Mouse (Mus musculus): ENCODE measurements around the gene Plek2. TPM values are rescaled to one million over a fixed set of nuclear protein-coding genes. Genes with fewer than 3 reads are reported as not detected.
A peak's percentile ranks its signal among the peaks of the same experiment; 100 is the strongest.

Gene Plek2
- polyA plus RNA-seq, 1 experiment from 2014 or later: 42.6 TPM

- no peaks in the 10 kb centered on the region for H3K27me3 ChIP-seq (ENCODE audit: control insufficient read depth, insufficient read depth, low read length)
- WGBS: 76% methylated on average over 2 of the region's 2 CpGs
- TF ChIP-seq CTCF (IDR thresholded peaks at IDR 0.05; ENCODE audit: low read depth): no peak
- TF ChIP-seq EP300 (optimal IDR thresholded peaks at IDR 0.05): no peak
- DNase-seq (ENCODE audit: low spot score) (peak; percentile 16), ATAC-seq (ENCODE audit: low FRiP score, low TSS enrichment) (0 out of 2 replicates have a peak, but pooled peaks have one; percentile 47)
- H3K4me2 ChIP-seq (replicated peaks; ENCODE audit: low read depth): no peak overlapping the region
- no peak overlapping the region for H3K4me3 ChIP-seq (ENCODE audit: low read depth, low read length)
- H3K9ac ChIP-seq (ENCODE audit: low read length): no peak overlapping the region
- no peaks in the 10 kb centered on the region; the same call in 1 of the 2 replicates for H3K36me3 ChIP-seq (ENCODE audit: control insufficient read depth, insufficient read depth, low read length)
- no peaks in the 10 kb centered on the region for H3K4me1 ChIP-seq (replicated peaks; ENCODE audit: control insufficient read depth, insufficient read depth)
- H3K27ac ChIP-seq (replicated peaks): no peak overlapping the region
- no peaks in the 10 kb centered on the region for H3K9me3 ChIP-seq (ENCODE audit: control insufficient read depth, low read length)
Observed at GRCm38 (mm10) chr12:78891149-78891548, 15.6 kb downstream of the Plek2 start.

DNA sequence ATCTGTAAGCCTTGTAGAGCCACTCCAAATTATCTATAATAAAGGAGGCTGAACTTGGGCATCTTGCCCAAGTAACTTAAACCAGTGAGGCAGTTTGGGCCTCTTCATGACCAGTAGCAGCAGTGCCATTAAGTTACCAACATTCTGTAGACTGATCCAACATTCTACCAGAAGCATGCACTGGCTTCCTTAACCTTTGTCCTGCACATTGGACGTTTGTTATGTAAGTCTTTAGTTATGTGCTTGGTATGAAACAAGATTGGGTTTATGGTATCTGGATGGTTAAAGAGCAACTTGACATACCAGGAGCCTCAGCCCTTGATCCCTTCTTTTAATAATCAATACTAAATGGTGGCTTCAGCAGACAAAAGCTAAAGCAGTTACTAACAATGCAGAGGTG lies 16.7 kb downstream of the Plek2 start:
- no peaks in the 10 kb centered on the region; the same call in 1 of the 2 replicates for H3K36me3 ChIP-seq (ENCODE audit: control insufficient read depth, insufficient read depth, low read length)
- no peak overlapping the region for H3K4me2 ChIP-seq (replicated peaks; ENCODE audit: low read depth)
- TF ChIP-seq EP300 (optimal IDR thresholded peaks at IDR 0.05): no peak
- TF ChIP-seq CTCF (IDR thresholded peaks at IDR 0.05; ENCODE audit: low read depth): no peak
- no peak overlapping the region for H3K27ac ChIP-seq (replicated peaks)
- H3K27me3 ChIP-seq (ENCODE audit: control insufficient read depth, insufficient read depth, low read length): no peaks in the 10 kb centered on the region
- H3K9ac ChIP-seq (ENCODE audit: low read length): no peak overlapping the region
- H3K4me1 ChIP-seq (replicated peaks; ENCODE audit: control insufficient read depth, insufficient read depth): no peaks in the 10 kb centered on the region
- 42% methylated on average over 1 of the region's 1 CpGs for WGBS
- ATAC-seq (ENCODE audit: low FRiP score, low TSS enrichment) (no peak), DNase-seq (ENCODE audit: low spot score) (no peak)
- H3K4me3 ChIP-seq (ENCODE audit: low read depth, low read length): no peak overlapping the region
- no peaks in the 10 kb centered on the region for H3K9me3 ChIP-seq (ENCODE audit: control insufficient read depth, low read length)

DNA sequence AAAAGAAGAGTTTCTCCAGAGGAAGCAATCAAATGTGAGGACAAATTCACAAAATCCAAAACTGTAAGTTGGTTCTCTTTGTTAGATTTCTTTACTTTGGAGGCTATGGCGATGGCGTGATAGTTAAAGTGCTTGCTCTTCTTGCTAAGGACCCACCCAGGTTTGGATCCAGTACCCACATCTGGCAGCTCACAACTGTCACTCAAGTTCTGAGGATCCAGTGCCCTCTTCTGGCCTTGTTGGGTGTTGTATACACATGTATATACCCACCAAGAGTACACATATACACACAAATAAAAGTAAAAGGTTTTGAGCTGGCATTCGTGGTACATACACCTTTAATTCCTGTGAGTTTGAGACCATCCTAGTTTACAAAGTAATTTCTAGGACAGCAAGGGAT lies 32.2 kb downstream of the Plek2 start:
- ATAC-seq (ENCODE audit: low FRiP score, low TSS enrichment) (no peak), DNase-seq (ENCODE audit: low spot score) (no peak)
- H3K36me3 ChIP-seq (ENCODE audit: control insufficient read depth, insufficient read depth, low read length): peaks cover 17% of the 10 kb centered on the region; the same call in 1 of the 2 replicates
- H3K4me2 ChIP-seq (replicated peaks; ENCODE audit: low read depth): no peak overlapping the region
- H3K27me3 ChIP-seq (ENCODE audit: control insufficient read depth, insufficient read depth, low read length): no peaks in the 10 kb centered on the region
- TF ChIP-seq EP300 (optimal IDR thresholded peaks at IDR 0.05) (no peak), CTCF (IDR thresholded peaks at IDR 0.05; ENCODE audit: low read depth) (peak; percentile 32)
- WGBS: 95% methylated on average over 3 of the region's 3 CpGs
- H3K27ac ChIP-seq (replicated peaks): no peak overlapping the region
- no peaks in the 10 kb centered on the region for H3K9me3 ChIP-seq (ENCODE audit: control insufficient read depth, low read length)
- H3K4me1 ChIP-seq (replicated peaks; ENCODE audit: control insufficient read depth, insufficient read depth): no peaks in the 10 kb centered on the region
- H3K4me3 ChIP-seq (ENCODE audit: low read depth, low read length): no peak overlapping the region
- H3K9ac ChIP-seq (ENCODE audit: low read length): no peak overlapping the region

GRCm38 (mm10) chr12:78868115-78868514 lies 38.6 kb downstream of the Plek2 start:
- no peak overlapping the region for H3K4me3 ChIP-seq (ENCODE audit: low read depth, low read length)
- TF ChIP-seq CTCF (IDR thresholded peaks at IDR 0.05; ENCODE audit: low read depth) (no peak), EP300 (optimal IDR thresholded peaks at IDR 0.05) (no peak)
- H3K27ac ChIP-seq (replicated peaks): no peak overlapping the region
- H3K4me1 ChIP-seq (replicated peaks; ENCODE audit: control insufficient read depth, insufficient read depth): no peaks in the 10 kb centered on the region
- ATAC-seq (ENCODE audit: low FRiP score, low TSS enrichment): peak; percentile 85
- no peaks in the 10 kb centered on the region for H3K9me3 ChIP-seq (ENCODE audit: control insufficient read depth, low read length)
- 49% methylated on average over 1 of the region's 1 CpGs for WGBS
- H3K9ac ChIP-seq (ENCODE audit: low read length): no peak overlapping the region
- no peak for DNase-seq (ENCODE audit: low spot score)
- 0 out of 2 replicates have a peak, but pooled peaks cover 2% of the 10 kb centered on the region for H3K36me3 ChIP-seq (ENCODE audit: control insufficient read depth, insufficient read depth, low read length)
- H3K4me2 ChIP-seq (replicated peaks; ENCODE audit: low read depth): no peak overlapping the region
- H3K27me3 ChIP-seq (ENCODE audit: control insufficient read depth, insufficient read depth, low read length): no peaks in the 10 kb centered on the region

GRCm38 (mm10) chr12:78865434-78865833 lies 41.3 kb downstream of the Plek2 start:
- Histone ChIP-seq H3K27ac (replicated peaks) (no peak overlapping the region), H3K4me1 (replicated peaks; ENCODE audit: control insufficient read depth, insufficient read depth) (0 out of 2 replicates have a peak, but pooled peaks cover 2% of the 10 kb centered on the region), H3K4me2 (replicated peaks; ENCODE audit: low read depth) (no peak overlapping the region), H3K9me3 (ENCODE audit: control insufficient read depth, low read length) (no peaks in the 10 kb centered on the region), H3K4me3 (ENCODE audit: low read depth, low read length) (no peak overlapping the region), H3K9ac (ENCODE audit: low read length) (no peak overlapping the region), H3K36me3 (ENCODE audit: control insufficient read depth, insufficient read depth, low read length) (no peaks in the 10 kb centered on the region), H3K27me3 (ENCODE audit: control insufficient read depth, insufficient read depth, low read length) (no peaks in the 10 kb centered on the region)
- ATAC-seq (ENCODE audit: low FRiP score, low TSS enrichment) (no peak), DNase-seq (ENCODE audit: low spot score) (peak; percentile 61)
- TF ChIP-seq CTCF (IDR thresholded peaks at IDR 0.05; ENCODE audit: low read depth): peak; percentile 67
- no peak for TF ChIP-seq EP300 (optimal IDR thresholded peaks at IDR 0.05)
- 96% methylated on average over 1 of the region's 1 CpGs for WGBS

GRCm38 (mm10) chr12:78862254-78862730 lies 44.5 kb downstream of the Plek2 start:
- Histone ChIP-seq H3K4me3 (ENCODE audit: low read depth, low read length) (peak overlapping the region; percentile 75), H3K36me3 (ENCODE audit: control insufficient read depth, insufficient read depth, low read length) (no peaks in the 10 kb centered on the region), H3K27ac (replicated peaks) (peak overlapping the region; percentile 91), H3K4me1 (replicated peaks; ENCODE audit: control insufficient read depth, insufficient read depth) (0 out of 2 replicates have a peak, but pooled peaks cover 2% of the 10 kb centered on the region), H3K9me3 (ENCODE audit: control insufficient read depth, low read length) (no peaks in the 10 kb centered on the region), H3K27me3 (ENCODE audit: control insufficient read depth, insufficient read depth, low read length) (no peaks in the 10 kb centered on the region), H3K4me2 (replicated peaks; ENCODE audit: low read depth) (peak overlapping the region; percentile 59), H3K9ac (ENCODE audit: low read length) (peak overlapping the region; percentile 88)
- DNase-seq (ENCODE audit: low spot score) (no peak), ATAC-seq (ENCODE audit: low FRiP score, low TSS enrichment) (no peak)
- under 1% methylated on average over 22 of the region's 22 CpGs for WGBS
- TF ChIP-seq CTCF (IDR thresholded peaks at IDR 0.05; ENCODE audit: low read depth): no peak
- TF ChIP-seq EP300 (optimal IDR thresholded peaks at IDR 0.05): no peak
